Mouse (Mus musculus) testis, adult 2 months (tissue): ENCODE results near the gene Dusp28.

Experiments used
- CTCF ChIP-seq: fragments of 200-500 bp; IDR thresholded peaks from 2 replicates; pipeline ENCODE4 v1.5.1; 2012; ENCODE audit warnings: low read depth, mild to moderate bottlenecking, inconsistent platforms, low read length, moderate library complexity; ENCODE audit not compliant: control insufficient read depth, insufficient read depth, insufficient replicate concordance
- POLR2A ChIP-seq: fragments of 200-500 bp; IDR thresholded peaks from 2 replicates; pipeline ENCODE4 v1.6.1; 2012; ENCODE audit warnings: low read depth, mild to moderate bottlenecking, inconsistent platforms, low read length, moderate library complexity; ENCODE audit not compliant: control insufficient read depth

GRCm38 (mm10) chr1:92937797-92938196, 31.0 kb downstream of the Dusp28 start:
- TF ChIP-seq CTCF (no peak), POLR2A (no peak)
